ENCODE assay signal across 10 mouse cellular contexts in the genomic region with DNA sequence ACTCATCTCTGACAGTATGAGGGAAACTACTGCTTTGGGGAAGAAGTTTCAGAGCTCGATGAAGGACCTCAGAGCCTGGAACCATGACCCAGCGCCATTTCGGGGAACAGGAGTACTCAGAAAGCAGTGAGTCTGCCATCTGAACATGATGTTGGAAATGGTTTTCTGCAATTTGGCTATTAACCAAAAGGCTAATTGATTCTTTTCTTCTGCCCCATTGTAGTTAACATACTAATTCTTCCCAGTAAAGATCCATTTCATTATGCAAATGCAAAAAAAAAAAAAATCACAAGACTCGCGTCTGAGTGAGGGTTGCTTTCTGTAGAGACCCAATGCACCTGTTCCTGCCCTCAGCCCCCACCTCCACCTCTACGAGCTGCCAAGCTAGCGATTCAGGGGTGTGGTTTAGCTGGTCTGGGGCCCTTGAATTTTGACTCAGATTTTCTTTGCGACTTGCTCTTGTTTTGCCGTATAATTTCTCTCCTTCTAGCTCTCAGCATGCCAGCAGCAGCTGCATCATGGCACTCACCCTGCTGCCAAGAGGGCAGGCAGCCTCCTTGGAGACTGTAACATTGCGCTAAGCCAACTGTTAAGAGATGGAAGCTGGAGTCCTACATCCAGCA.
DNase-seq lines count a peak whose midpoint lies in the region; ATAC-seq and TF ChIP-seq lines count a peak whose summit lies in the region.
"Had no signal": no experiment of that assay in that cellular context is flagged by ENCODE, and none has a peak within 500 bp of the region (broad histone marks: within the 10 kb centered on the region; RNA-seq: fewer than 3 reads in every experiment).

No protein-coding gene starts in this region.

- no peaks in the 10 kb centered on the region for H3K36me3 ChIP-seq in forebrain, embryonic 13.5 days (ENCODE audit: poor library complexity, severe bottlenecking)
- H3K36me3 ChIP-seq in forebrain, embryonic 11.5 days (ENCODE audit: control insufficient read depth, insufficient read depth, low read length): no peaks in the 10 kb centered on the region
- peaks cover 0 to 2% of the 10 kb centered on the region in 2 experiments for H3K36me3 ChIP-seq in CH12.LX (replicated peaks in 1 of 2; ENCODE audit: control insufficient read depth in 1 of 2, insufficient read depth in 1 of 2, low read length in 1 of 2)
- no peaks in the 10 kb centered on the region for H3K36me3 ChIP-seq in myocyte (ENCODE audit: control insufficient read depth, insufficient read depth)
- H3K36me3 ChIP-seq: heart, embryonic 15.5 days; lung, embryonic 15.5 days had no signal

- no peak for TF ChIP-seq POLR2A in CH12.LX (IDR thresholded peaks at IDR 0.05; ENCODE audit: low read depth, low read length)
- no peak for TF ChIP-seq POLR2A in myocyte (IDR thresholded peaks at IDR 0.05; ENCODE audit: insufficient read length, low read depth)

- no peak overlapping the region for H3K4me3 ChIP-seq in forebrain, embryonic 13.5 days
- H3K4me3 ChIP-seq in forebrain, embryonic 11.5 days (ENCODE audit: low read depth, low read length): no peak overlapping the region
- no peak overlapping the region for H3K4me3 ChIP-seq in CH12.LX (replicated peaks in 1 of 3; ENCODE audit: low read depth in 2 of 3, low read length in 2 of 3, poor library complexity in 1 of 3)
- H3K4me3 ChIP-seq in myocyte: no peak overlapping the region
- H3K4me3 ChIP-seq: heart, embryonic 15.5 days; lung, embryonic 15.5 days had no signal

- peak overlapping the region; percentile 47 for H3K4me2 ChIP-seq in forebrain, embryonic 13.5 days
- no peak overlapping the region for H3K4me2 ChIP-seq in forebrain, embryonic 11.5 days (ENCODE audit: low read depth, low read length, severe bottlenecking)
- H3K4me2 ChIP-seq in CH12.LX (ENCODE audit: insufficient read depth, low read depth, poor library complexity, severe bottlenecking) (no peak overlapping the region; the same call in 1 of the 2 replicates), myocyte (ENCODE audit: low read depth) (no peak overlapping the region)
- H3K4me2 ChIP-seq: heart, embryonic 15.5 days; lung, embryonic 15.5 days had no signal

- H3K9ac ChIP-seq in forebrain, embryonic 13.5 days: no peak overlapping the region
- H3K9ac ChIP-seq in forebrain, embryonic 11.5 days (ENCODE audit: low read length): no peak overlapping the region
- H3K9ac ChIP-seq in CH12.LX (ENCODE audit: insufficient read depth, low read depth): no peak overlapping the region
- H3K9ac ChIP-seq: heart, embryonic 15.5 days; lung, embryonic 15.5 days had no signal

- no peaks in the 10 kb centered on the region for H3K9me3 ChIP-seq in forebrain, embryonic 13.5 days (replicated peaks)
- no peaks in the 10 kb centered on the region for H3K9me3 ChIP-seq in forebrain, embryonic 11.5 days (ENCODE audit: control insufficient read depth, low read length)
- no peaks in the 10 kb centered on the region for H3K9me3 ChIP-seq in CH12.LX (replicated peaks; ENCODE audit: low read length)
- H3K9me3 ChIP-seq: heart, embryonic 15.5 days; lung, embryonic 15.5 days had no signal

- H3K27ac ChIP-seq in forebrain, embryonic 13.5 days: peak overlapping the region; percentile 75
- no peak overlapping the region for H3K27ac ChIP-seq in forebrain, embryonic 11.5 days (ENCODE audit: low read depth, low read length)
- H3K27ac ChIP-seq in CH12.LX (ENCODE audit: insufficient read depth, low read depth): no peak overlapping the region
- H3K27ac ChIP-seq: heart, embryonic 15.5 days; lung, embryonic 15.5 days had no signal

- dilution Hi-C loops in CH12.LX (cut with MboI; ENCODE audit: extremely low pct_ligation_motif_present, extremely low pct_unique_long_range_greater_than_20kb, low sequenced_read_pairs): no loop called here

- H3K79me2 ChIP-seq in CH12.LX (replicated peaks; ENCODE audit: control insufficient read depth, extremely low read depth, insufficient read depth, poor library complexity, severe bottlenecking): no peaks in the 10 kb centered on the region
- H3K79me2 ChIP-seq in myocyte (ENCODE audit: control insufficient read depth, insufficient read depth): no peaks in the 10 kb centered on the region

- in situ Hi-C loops in CH12.LX (cut with MboI; ENCODE audit: low pct_ligation_motif_present, low pct_unique_long_range_greater_than_20kb, low sequenced_read_pairs): no loop called here

- no peak for DNase-seq in forebrain, embryonic 11.5 days (ENCODE audit: low spot score)
- DNase-seq in CH12.LX (ENCODE audit: extremely low read depth): no peak
- peak; percentile 48 to 51 for DNase-seq in cerebellum, postnatal 25 days
- no peak for DNase-seq in liver
- DNase-seq in embryo, embryonic 11 days: no peak

- no peak for TF ChIP-seq RAD21 in CH12.LX (IDR thresholded peaks at IDR 0.05; ENCODE audit: low read depth, low read length)

- peak; percentile 92 for ATAC-seq in forebrain, embryonic 13.5 days
- no peak for ATAC-seq in forebrain, embryonic 11.5 days (replicated peaks; ENCODE audit: low FRiP score)
- no peak for ATAC-seq in inflammation-experienced regulatory T-cells, adult 6 months

- no peak overlapping the region for H3ac ChIP-seq in myocyte (ENCODE audit: control insufficient read depth, insufficient read length)

- 33% methylated on average over 10 of the region's 10 CpGs for WGBS in forebrain, embryonic 13.5 days
- 74% methylated on average over 10 of the region's 10 CpGs for WGBS in forebrain, embryonic 11.5 days

- no peak for TF ChIP-seq EP300 in CH12.LX (IDR thresholded peaks at IDR 0.05; ENCODE audit: low read length)

- no peak for TF ChIP-seq CTCF in CH12.LX (conservative IDR thresholded peaks at IDR 0.05 in 1 of 2, IDR thresholded peaks at IDR 0.05 in 1 of 2; ENCODE audit: low read depth in 2 of 2, low read length in 2 of 2)

- H3K27me3 ChIP-seq in forebrain, embryonic 13.5 days: no peaks in the 10 kb centered on the region
- no peaks in the 10 kb centered on the region for H3K27me3 ChIP-seq in forebrain, embryonic 11.5 days (ENCODE audit: control insufficient read depth, insufficient read depth, low read length)
- H3K27me3 ChIP-seq in CH12.LX (replicated peaks) (no peaks in the 10 kb centered on the region), myocyte (ENCODE audit: control insufficient read depth, insufficient read depth, insufficient read length) (no peaks in the 10 kb centered on the region)
- H3K27me3 ChIP-seq: heart, embryonic 15.5 days; lung, embryonic 15.5 days had no signal

- H3K4me1 ChIP-seq in forebrain, embryonic 13.5 days: peaks cover 30% of the 10 kb centered on the region
- H3K4me1 ChIP-seq in forebrain, embryonic 11.5 days (replicated peaks; ENCODE audit: control insufficient read depth, insufficient read depth, low read length): 0 out of 2 replicates have a peak, but pooled peaks cover 2% of the 10 kb centered on the region
- peaks cover 9 to 36% of the 10 kb centered on the region in 2 experiments; a peak in 3 of 4 replicates for H3K4me1 ChIP-seq in CH12.LX (ENCODE audit: control insufficient read depth in 1 of 2, insufficient read depth in 2 of 2)

TF ChIP-seq in CH12.LX, 34 proteins besides CTCF, POLR2A, EP300 and RAD21:
- TF ChIP-seq JUN (IDR thresholded peaks at IDR 0.05; ENCODE audit: insufficient read depth, low read depth, low read length) (no peak), ZNF384 (IDR thresholded peaks at IDR 0.05; ENCODE audit: low read depth, low read length) (peak; percentile 72)

TF ChIP-seq in myocyte, 11 proteins besides CTCF, POLR2A, EP300 and RAD21:
- TF ChIP-seq MYOD1 (IDR thresholded peaks at IDR 0.05; ENCODE audit: control insufficient read depth in 1 of 3, insufficient read length in 2 of 3, low read depth in 2 of 3) (peak in 1 of 3 experiments; percentile 37), MAX (IDR thresholded peaks at IDR 0.05; ENCODE audit: low read depth) (no peak), MYOG (IDR thresholded peaks at IDR 0.05; ENCODE audit: control insufficient read depth in 1 of 3, insufficient read depth in 1 of 3, insufficient read length in 2 of 3, low read depth in 2 of 3) (peak in 2 of 3 experiments; percentile 40 to 71)

Comparison
In these comparisons a context has a peak if more than half of its experiments do, and no peak if none do; other contexts are left out.
1. DNase-seq: peak in cerebellum, postnatal 25 days (2 of 2); none in forebrain, embryonic 11.5 days (single experiment), CH12.LX (single experiment), liver (single experiment) and embryo, embryonic 11 days (single experiment).